Mouse (Mus musculus): ENCODE data around the gene Cbx4. TPM values are rescaled to one million over a fixed set of nuclear protein-coding genes. Genes with fewer than 3 reads are reported as not detected.

The Cbx4 gene
- polyA plus RNA-seq, 1 experiment from 2014 or later = 2.4 TPM

- Histone ChIP-seq H3K4me3 (replicated peaks) (0 out of 2 replicates have a peak overlapping the region, but pooled peaks have one; percentile 71), H3K4me2 (peak overlapping the region; percentile 79), H3K36me3 (peaks cover 23% of the 10 kb centered on the region), H3K4me1 (replicated peaks) (peaks cover 66% of the 10 kb centered on the region), H3K27ac (no peak overlapping the region), H3K27me3 (peaks cover 80% of the 10 kb centered on the region), H3K9ac (no peak overlapping the region), H3K9me3 (replicated peaks) (no peaks in the 10 kb centered on the region)
- WGBS (ENCODE audit: insufficient replicate concordance) = 26% methylated on average over 20 of the region's 20 CpGs
- no peak for DNase-seq
- ATAC-seq (ENCODE audit: low read depth) = no peak
Measured at GRCm38 (mm10) chr11:119082638-119083599, 3.1 kb downstream of the Cbx4 start.

GRCm38 (mm10) chr11:119081839-119082637 is 4.0 kb downstream of the Cbx4 start:
- Histone ChIP-seq H3K4me2 (0 out of 2 replicates have a peak overlapping the region, but pooled peaks have one; percentile 79), H3K27me3 (peaks cover 71% of the 10 kb centered on the region), H3K27ac (no peak overlapping the region), H3K9ac (no peak overlapping the region), H3K36me3 (peaks cover 23% of the 10 kb centered on the region), H3K4me3 (replicated peaks) (no peak overlapping the region), H3K9me3 (replicated peaks) (no peaks in the 10 kb centered on the region), H3K4me1 (replicated peaks) (peaks cover 57% of the 10 kb centered on the region)
- ATAC-seq (ENCODE audit: low read depth) (no peak), DNase-seq (no peak)
- WGBS (ENCODE audit: insufficient replicate concordance) = 40% methylated on average over 21 of the region's 21 CpGs

GRCm38 (mm10) chr11:119081148-119081838 is 4.7 kb downstream of the Cbx4 start:
- Histone ChIP-seq H3K36me3 (peaks cover 23% of the 10 kb centered on the region), H3K4me3 (replicated peaks) (no peak overlapping the region), H3K27me3 (peaks cover 63% of the 10 kb centered on the region), H3K4me2 (no peak overlapping the region), H3K9ac (no peak overlapping the region), H3K9me3 (replicated peaks) (no peaks in the 10 kb centered on the region), H3K4me1 (replicated peaks) (peaks cover 51% of the 10 kb centered on the region), H3K27ac (no peak overlapping the region)
- 67% methylated on average over 47 of the region's 47 CpGs for WGBS (ENCODE audit: insufficient replicate concordance)
- DNase-seq (no peak), ATAC-seq (ENCODE audit: low read depth) (no peak)

- ATAC-seq (ENCODE audit: low read depth) = no peak
- DNase-seq = no peak
- Histone ChIP-seq H3K36me3 (peaks cover 23% of the 10 kb centered on the region), H3K9ac (no peak overlapping the region), H3K27ac (no peak overlapping the region), H3K4me3 (replicated peaks) (no peak overlapping the region), H3K4me2 (no peak overlapping the region), H3K9me3 (replicated peaks) (no peaks in the 10 kb centered on the region), H3K4me1 (replicated peaks) (peaks cover 51% of the 10 kb centered on the region), H3K27me3 (peaks cover 58% of the 10 kb centered on the region)
- WGBS (ENCODE audit: insufficient replicate concordance) = 68% methylated on average over 33 of the region's 33 CpGs
Measured at GRCm38 (mm10) chr11:119080461-119081147, 5.4 kb downstream of the Cbx4 start.

GRCm38 (mm10) chr11:119079445-119079837 is 6.6 kb downstream of the Cbx4 start:
- Histone ChIP-seq H3K9ac (no peak overlapping the region), H3K4me1 (replicated peaks) (peaks cover 47% of the 10 kb centered on the region), H3K4me2 (peak overlapping the region; percentile 32; the same call in 1 of the 2 replicates), H3K27me3 (peaks cover 54% of the 10 kb centered on the region), H3K4me3 (replicated peaks) (no peak overlapping the region), H3K36me3 (peaks cover 23% of the 10 kb centered on the region), H3K27ac (no peak overlapping the region), H3K9me3 (replicated peaks) (no peaks in the 10 kb centered on the region)
- no peak for ATAC-seq (ENCODE audit: low read depth)
- WGBS (ENCODE audit: insufficient replicate concordance) = 45% methylated on average over 7 of the region's 7 CpGs
- DNase-seq = no peak

- no peak overlapping the region for H3K27ac ChIP-seq
Measured at GRCm38 (mm10) chr11:119078691-119079444, 7.2 kb downstream of the Cbx4 start.

GRCm38 (mm10) chr11:119077755-119078154 is 8.3 kb downstream of the Cbx4 start:
- Histone ChIP-seq H3K36me3 (peaks cover 23% of the 10 kb centered on the region), H3K4me3 (replicated peaks) (no peak overlapping the region), H3K4me2 (no peak overlapping the region), H3K27ac (no peak overlapping the region), H3K27me3 (peaks cover 49% of the 10 kb centered on the region), H3K4me1 (replicated peaks) (peaks cover 30% of the 10 kb centered on the region), H3K9ac (no peak overlapping the region), H3K9me3 (replicated peaks) (no peaks in the 10 kb centered on the region)
- 68% methylated on average over 4 of the region's 4 CpGs for WGBS (ENCODE audit: insufficient replicate concordance)
- ATAC-seq (ENCODE audit: low read depth) (no peak), DNase-seq (no peak)

More at GRCm38 (mm10) chr11:119078691-119079444, 7.2 kb downstream of the Cbx4 start:
- peaks cover 54% of the 10 kb centered on the region for H3K27me3 ChIP-seq
- peaks cover 23% of the 10 kb centered on the region for H3K36me3 ChIP-seq
- H3K9me3 ChIP-seq (replicated peaks) = no peaks in the 10 kb centered on the region
- no peak overlapping the region for H3K9ac ChIP-seq
- H3K4me2 ChIP-seq = peak overlapping the region; percentile 32
- WGBS (ENCODE audit: insufficient replicate concordance) = 30% methylated on average over 27 of the region's 27 CpGs
- no peak for DNase-seq
- no peak overlapping the region for H3K4me3 ChIP-seq (replicated peaks)
- H3K4me1 ChIP-seq (replicated peaks) = peaks cover 41% of the 10 kb centered on the region
- peak; percentile 27; the same call in 1 of the 2 replicates for ATAC-seq (ENCODE audit: low read depth)

GRCm38 (mm10) chr11:119075805-119076204 is 10.2 kb downstream of the Cbx4 start:
- H3K36me3 ChIP-seq = peaks cover 7% of the 10 kb centered on the region
- no peak overlapping the region for H3K4me2 ChIP-seq
- 19% methylated on average over 5 of the region's 5 CpGs for WGBS (ENCODE audit: insufficient replicate concordance)
- no peak overlapping the region for H3K9ac ChIP-seq
- no peaks in the 10 kb centered on the region for H3K9me3 ChIP-seq (replicated peaks)
- peaks cover 42% of the 10 kb centered on the region for H3K27me3 ChIP-seq
- H3K4me1 ChIP-seq (replicated peaks) = peaks cover 18% of the 10 kb centered on the region
- ATAC-seq (ENCODE audit: low read depth) (no peak), DNase-seq (no peak)
- H3K27ac ChIP-seq = no peak overlapping the region
- no peak overlapping the region for H3K4me3 ChIP-seq (replicated peaks)

GRCm38 (mm10) chr11:119073876-119074433 is 12.1 kb downstream of the Cbx4 start:
- ATAC-seq (ENCODE audit: low read depth) = no peak
- 70% methylated on average over 6 of the region's 6 CpGs for WGBS (ENCODE audit: insufficient replicate concordance)
- Histone ChIP-seq H3K4me2 (no peak overlapping the region), H3K9ac (no peak overlapping the region), H3K36me3 (no peaks in the 10 kb centered on the region), H3K27me3 (peaks cover 41% of the 10 kb centered on the region), H3K4me1 (replicated peaks) (peaks cover 7% of the 10 kb centered on the region), H3K4me3 (replicated peaks) (no peak overlapping the region), H3K27ac (no peak overlapping the region), H3K9me3 (replicated peaks) (no peaks in the 10 kb centered on the region)
- DNase-seq = no peak

- DNase-seq (no peak), ATAC-seq (ENCODE audit: low read depth) (no peak)
- Histone ChIP-seq H3K4me3 (replicated peaks) (no peak overlapping the region), H3K4me1 (replicated peaks) (no peaks in the 10 kb centered on the region), H3K9me3 (replicated peaks) (no peaks in the 10 kb centered on the region), H3K27ac (no peak overlapping the region), H3K9ac (no peak overlapping the region), H3K36me3 (no peaks in the 10 kb centered on the region), H3K27me3 (peaks cover 46% of the 10 kb centered on the region), H3K4me2 (no peak overlapping the region)
- WGBS (ENCODE audit: insufficient replicate concordance) = 53% methylated on average over 6 of the region's 6 CpGs
Measured at GRCm38 (mm10) chr11:119072986-119073385, 13.0 kb downstream of the Cbx4 start.

All from liver, embryonic 13.5 days (tissue).